Mouse (Mus musculus) spleen, postnatal 14 days (tissue): ENCODE results near the gene Ing1.
A peak's percentile ranks its signal among the peaks of the same experiment; 100 is the strongest.

ENCODE experiments used
- DNase-seq, 2 experiments: peaks; one replicate each; pipeline ENCODE4 v3.0.0; 2021 to 2022; ENCODE audit warnings: low spot score in 2 of 2

Ing1 gene

DNA sequence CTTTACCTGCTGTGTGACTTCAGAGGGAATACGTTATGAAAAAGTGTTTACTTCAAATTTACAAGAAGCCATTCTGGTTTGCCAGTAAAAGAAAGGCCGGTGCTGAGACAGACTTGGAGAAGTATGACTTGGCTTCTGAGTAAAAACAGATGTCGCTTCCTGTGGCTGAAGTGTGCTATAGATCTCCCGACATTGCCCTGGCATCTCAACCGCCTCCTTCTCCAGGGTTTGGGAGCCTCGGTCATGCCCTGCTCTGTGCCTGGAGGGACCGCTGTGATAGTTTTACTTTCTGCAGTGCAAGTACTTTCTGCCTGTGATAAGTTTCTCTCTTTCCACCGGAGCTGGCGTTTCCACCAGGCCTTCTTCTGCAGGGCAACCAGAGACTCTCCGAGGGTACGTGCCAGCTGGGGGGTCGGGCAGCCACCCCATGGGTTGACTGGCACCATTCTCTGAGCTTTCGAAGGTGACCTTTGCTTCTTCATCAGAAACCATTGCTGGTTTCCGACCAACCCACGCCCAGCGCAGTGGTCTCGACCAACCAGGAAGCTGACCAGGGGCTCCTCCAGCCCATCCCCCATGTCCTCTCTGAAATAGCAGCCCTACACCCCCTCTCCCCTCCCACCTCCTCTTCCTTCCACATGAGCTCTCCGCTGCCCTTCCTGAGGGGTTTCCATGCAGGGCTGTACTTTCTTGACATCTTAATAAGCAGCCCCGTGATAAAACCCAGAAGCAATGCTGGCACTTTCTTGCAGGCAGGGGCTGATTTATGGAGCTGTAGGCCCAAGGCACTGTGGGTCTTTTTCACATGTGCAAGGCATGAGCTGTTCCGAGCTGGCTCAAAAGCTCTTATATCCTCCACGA lies 30.4 kb downstream of the Ing1 start:
- no peak for DNase-seq

DNA sequence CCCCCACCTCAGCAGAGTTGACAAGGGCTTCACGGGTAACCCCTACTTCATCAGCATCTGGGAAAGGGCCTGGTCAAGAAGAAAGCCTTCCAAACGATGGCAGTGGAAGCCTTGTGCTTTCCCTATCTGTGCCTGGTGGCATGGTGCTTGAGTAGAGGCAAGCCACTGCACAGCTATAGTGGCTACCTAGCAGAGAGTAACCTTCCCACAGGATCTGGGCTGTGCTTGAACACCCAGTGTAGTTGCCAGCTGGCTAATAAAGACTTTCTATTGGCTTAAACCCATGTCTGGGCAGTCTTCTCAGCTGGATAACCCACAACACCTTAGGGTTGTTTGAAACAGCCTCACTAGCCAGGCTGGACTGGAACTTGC lies 31.0 kb downstream of the Ing1 start:
- DNase-seq = no peak

DNA sequence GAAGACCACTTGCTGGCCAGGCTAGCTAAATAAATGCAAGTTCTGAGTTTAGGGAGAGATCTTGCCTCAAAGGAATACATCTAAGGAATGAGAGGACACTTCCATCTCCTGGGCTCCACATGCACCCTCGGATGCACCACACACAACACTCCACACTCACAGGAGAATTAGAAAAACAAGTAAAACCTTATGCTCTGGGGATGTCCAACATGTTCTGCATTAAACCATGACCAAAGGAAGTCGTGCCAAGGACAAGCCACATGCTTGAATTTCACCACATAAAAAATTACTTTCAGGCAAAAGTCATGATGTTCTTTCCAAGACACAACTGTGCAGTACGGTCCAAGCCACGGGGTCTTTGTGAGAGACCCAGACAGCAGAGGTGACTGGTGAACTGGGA lies 36.5 kb downstream of the Ing1 start:
- DNase-seq = no peak

DNA sequence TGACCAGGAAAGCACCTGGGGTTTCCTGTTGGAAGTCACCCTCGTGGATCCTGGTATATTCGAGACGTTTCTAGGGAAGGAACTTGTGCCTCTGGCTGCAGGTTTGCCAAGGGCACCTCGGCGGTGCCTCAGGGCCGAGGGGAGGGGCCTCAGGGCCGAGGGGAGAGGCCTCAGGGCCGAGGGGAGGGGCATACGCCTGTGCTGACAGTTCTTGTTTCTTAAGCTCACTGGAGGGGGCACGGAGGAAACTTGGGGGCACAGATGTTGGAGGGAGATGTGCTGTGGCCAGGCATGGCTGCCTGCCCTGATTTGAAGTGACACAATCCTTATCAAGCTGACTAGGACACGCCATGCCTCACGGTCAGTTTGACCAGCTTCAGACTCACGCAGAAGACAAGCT lies 36.9 kb downstream of the Ing1 start:
- DNase-seq = no peak

DNA sequence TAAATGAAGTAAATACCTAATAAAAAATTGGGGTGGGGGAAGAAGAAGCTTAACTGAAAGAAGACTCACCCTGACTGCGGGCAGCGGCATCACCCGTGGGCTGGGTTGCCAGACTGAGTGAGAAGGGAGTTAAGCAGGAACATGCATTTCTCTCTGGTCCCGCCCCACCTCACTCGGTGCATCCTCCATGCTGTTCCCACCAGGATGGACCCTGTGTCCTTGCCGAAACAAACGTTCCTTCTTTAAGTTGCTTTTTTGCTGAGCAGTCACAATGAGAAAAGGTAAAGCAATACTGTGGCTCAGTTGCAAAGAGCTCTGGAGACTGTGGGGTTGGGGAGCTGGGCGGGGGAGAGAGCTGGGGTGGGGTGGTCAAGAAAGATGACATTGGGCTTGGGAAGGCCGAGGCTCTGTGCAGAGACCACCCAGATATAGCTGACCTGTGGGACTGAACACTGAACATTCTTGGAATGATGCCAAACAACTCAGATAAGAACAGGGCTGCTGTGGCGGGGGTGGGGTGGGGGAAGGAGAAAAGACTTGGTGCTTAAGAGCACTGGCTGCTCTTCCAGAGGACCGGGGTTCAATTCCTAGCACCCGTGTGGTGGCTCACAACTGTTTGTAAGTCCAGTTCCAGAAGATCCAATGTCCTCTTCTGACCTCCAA lies 38.0 kb downstream of the Ing1 start:
- no peak for DNase-seq

DNA sequence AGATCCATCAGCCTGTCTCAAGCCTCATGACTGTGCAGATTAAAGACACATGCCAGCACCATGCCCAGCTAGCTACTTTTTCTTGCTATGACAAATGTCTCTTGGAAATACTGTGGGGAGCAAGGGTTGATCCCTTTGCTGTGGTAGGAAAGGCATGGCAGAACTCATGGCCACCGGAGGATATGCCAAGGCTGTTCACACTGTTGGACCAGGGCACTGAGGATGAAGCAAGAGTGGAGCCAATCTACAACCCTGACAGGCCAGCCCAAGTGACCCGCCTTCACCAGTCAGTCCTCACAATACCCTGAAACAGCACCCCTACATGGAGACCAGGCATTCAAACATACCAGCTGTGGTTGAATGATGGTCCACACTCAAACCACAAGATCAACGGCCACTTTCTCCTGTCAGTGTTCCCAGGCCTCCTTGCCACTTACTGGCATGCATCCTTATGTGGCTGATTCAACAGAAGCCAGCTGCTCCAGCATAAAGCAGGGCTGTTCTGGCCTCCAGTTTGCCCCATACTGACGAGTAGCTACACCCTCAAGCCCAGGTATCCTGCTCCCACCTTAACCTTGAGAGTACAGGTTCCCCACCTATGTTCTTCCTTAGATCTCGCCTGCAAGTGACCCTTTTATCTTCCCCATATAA lies 45.1 kb downstream of the Ing1 start:
- DNase-seq = no peak

DNA sequence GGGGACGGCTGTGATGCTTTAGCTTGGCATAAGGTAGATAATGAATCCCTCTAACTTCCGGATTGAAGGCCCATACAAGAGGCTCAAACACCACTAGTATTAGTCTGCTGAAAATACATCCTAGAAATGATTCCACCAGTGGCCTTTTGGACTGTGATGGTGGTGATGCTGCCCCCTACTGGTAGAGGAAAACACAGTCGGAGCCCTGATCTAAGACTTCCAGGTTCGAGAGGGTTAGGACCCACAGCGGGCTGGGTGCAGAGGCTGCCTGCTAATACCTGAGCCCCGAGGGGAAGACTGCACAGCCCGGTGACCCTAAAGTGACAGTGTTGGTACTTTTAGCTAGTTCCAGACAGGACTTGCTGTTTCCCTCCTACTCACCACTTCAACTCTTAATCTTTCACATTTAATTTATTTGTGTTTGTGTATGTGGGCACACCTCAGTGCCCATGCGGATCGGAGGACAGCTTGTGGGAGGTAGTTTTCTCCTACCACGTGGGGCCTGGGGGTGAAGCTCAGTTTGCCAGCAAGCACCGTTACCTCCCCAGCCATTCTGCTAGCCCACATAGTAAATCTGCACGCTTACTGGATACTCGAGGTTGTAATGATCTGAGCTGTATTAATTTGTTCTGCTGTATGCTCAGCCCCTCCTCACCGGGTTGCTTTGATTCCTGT lies 46.8 kb downstream of the Ing1 start:
- peak; percentile 25 to 58 for DNase-seq

DNA sequence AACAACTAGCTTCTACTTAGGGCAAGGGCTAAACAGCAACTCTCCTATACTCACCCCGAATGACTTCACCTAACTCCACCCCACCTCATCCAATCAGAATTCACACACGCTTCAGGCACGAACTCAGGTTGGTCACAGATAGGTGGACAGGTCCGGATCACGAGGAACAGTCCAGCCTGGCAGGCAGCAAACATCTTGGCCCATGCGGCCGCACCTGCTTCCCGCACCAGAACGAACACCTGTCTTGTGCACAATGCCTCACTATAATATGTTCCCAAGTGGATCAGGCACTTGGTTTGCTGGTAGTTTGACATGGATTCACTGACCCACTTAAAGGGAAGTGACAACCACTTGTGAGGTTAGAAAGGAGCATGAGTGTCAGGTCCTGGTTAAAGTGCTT lies 53.5 kb downstream of the Ing1 start:
- no peak for DNase-seq
